Mouse (Mus musculus): ENCODE measurements around the gene BC025446.
A peak's percentile ranks its signal among the peaks of the same experiment; 100 is the strongest.
"Not testable (repeated sequence)": the region's sequence is repeated elsewhere in the genome, so short reads cannot be mapped to it uniquely, and the experiment has no call there.

Gene BC025446

GRCm38 (mm10) chr15:75215778-75216691, at the start of gene BC025446:
TSS of gene BC025446 (plus strand) at chr15:75216376.
- no peak for DNase-seq (ENCODE audit: low spot score)

- DNase-seq (ENCODE audit: low spot score): no peak
Measured at GRCm38 (mm10) chr15:75175506-75175905, 40.7 kb upstream of the BC025446 start.

GRCm38 (mm10) chr15:75186291-75186690, 29.9 kb upstream of the BC025446 start:
- no peak for DNase-seq (ENCODE audit: low spot score)

GRCm38 (mm10) chr15:75189116-75189515, 27.1 kb upstream of the BC025446 start:
- DNase-seq (ENCODE audit: low spot score): peak; percentile 5

- DNase-seq (ENCODE audit: low spot score): not testable (repeated sequence)
Measured at GRCm38 (mm10) chr15:75190560-75190959, 25.6 kb upstream of the BC025446 start.

GRCm38 (mm10) chr15:75216831-75217230, 655 bp downstream of the BC025446 start:
- no peak for DNase-seq (ENCODE audit: low spot score)

- no peak for DNase-seq (ENCODE audit: low spot score)
Measured at GRCm38 (mm10) chr15:75221942-75222341, 5.8 kb downstream of the BC025446 start.

- no peak for DNase-seq (ENCODE audit: low spot score)
Measured at GRCm38 (mm10) chr15:75237736-75238288, 21.6 kb downstream of the BC025446 start.

- DNase-seq (ENCODE audit: low spot score): no peak
Measured at GRCm38 (mm10) chr15:75240558-75240957, 24.4 kb downstream of the BC025446 start.

GRCm38 (mm10) chr15:75242756-75243640, 26.8 kb downstream of the BC025446 start:
- no peak for DNase-seq (ENCODE audit: low spot score)

- DNase-seq (ENCODE audit: low spot score): no peak
Measured at GRCm38 (mm10) chr15:75254671-75255070, 38.5 kb downstream of the BC025446 start.

- DNase-seq (ENCODE audit: low spot score): no peak
Measured at GRCm38 (mm10) chr15:75265863-75266262, 49.7 kb downstream of the BC025446 start.

- DNase-seq (ENCODE audit: low spot score): no peak
Measured at GRCm38 (mm10) chr15:75266626-75267025, 50.5 kb downstream of the BC025446 start.

GRCm38 (mm10) chr15:75268121-75268520, 51.9 kb downstream of the BC025446 start, which contains the start of gene Ly6f:
TSS of gene Ly6f (plus strand) at chr15:75268421.
- DNase-seq (ENCODE audit: low spot score): no peak

- no peak for DNase-seq (ENCODE audit: low spot score)
Measured at GRCm38 (mm10) chr15:75268916-75269829, 53.0 kb downstream of the BC025446 start.

GRCm38 (mm10) chr15:75270169-75270568, 54.0 kb downstream of the BC025446 start:
- DNase-seq (ENCODE audit: low spot score): no peak

- no peak for DNase-seq (ENCODE audit: low spot score)
Measured at GRCm38 (mm10) chr15:75270691-75271362, 54.7 kb downstream of the BC025446 start.

GRCm38 (mm10) chr15:75271426-75271825, 55.2 kb downstream of the BC025446 start:
- DNase-seq (ENCODE audit: low spot score): no peak

GRCm38 (mm10) chr15:75271891-75272290, 55.7 kb downstream of the BC025446 start:
- DNase-seq (ENCODE audit: low spot score): no peak

Data from testis, postnatal 14 days (tissue).